Mouse (Mus musculus) heart, adult 2 months (tissue): ENCODE results near the gene Mttp.

ENCODE experiments used
- CTCF ChIP-seq: fragments of 200-600 bp; IDR thresholded peaks from 2 replicates; pipeline ENCODE4 v1.8.1; 2022; ENCODE audit warnings: antibody characterized with exemption, mild to moderate bottlenecking, moderate library complexity
- POLR2A ChIP-seq: fragments of 200-500 bp; IDR thresholded peaks from 2 replicates; pipeline ENCODE4 v1.6.1; 2011; ENCODE audit warnings: mild to moderate bottlenecking, low read depth, low read length, control low read depth; ENCODE audit not compliant: insufficient read depth

GRCm38 (mm10) chr3:138077476-138078340 is 67.1 kb downstream of the Mttp start:
- TF ChIP-seq CTCF (no peak), POLR2A (no peak)
